Mouse (Mus musculus): ENCODE results near the gene Ciapin1.
"Not testable (repeated sequence)": the region's sequence is repeated elsewhere in the genome, so short reads cannot be mapped to it uniquely, and the experiment has no call there.

Gene Ciapin1

DNA sequence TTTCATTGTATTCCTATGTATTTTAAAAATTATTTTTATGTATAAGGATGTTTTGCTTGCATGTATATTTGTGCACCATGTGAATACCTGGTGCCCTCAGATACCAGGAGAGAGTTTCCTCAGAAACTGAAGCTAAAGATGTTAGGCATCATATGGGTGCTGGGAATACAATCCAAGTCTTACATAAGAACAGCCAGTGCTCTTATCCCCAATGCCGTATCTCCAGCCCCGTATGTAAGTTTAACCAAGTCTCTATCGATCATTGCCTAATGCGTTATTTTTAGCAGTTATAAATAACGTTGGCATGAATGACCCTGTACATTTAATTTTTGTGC is 18.8 kb upstream of the Ciapin1 start:
- DNase-seq (ENCODE audit: low spot score), result no peak

DNA sequence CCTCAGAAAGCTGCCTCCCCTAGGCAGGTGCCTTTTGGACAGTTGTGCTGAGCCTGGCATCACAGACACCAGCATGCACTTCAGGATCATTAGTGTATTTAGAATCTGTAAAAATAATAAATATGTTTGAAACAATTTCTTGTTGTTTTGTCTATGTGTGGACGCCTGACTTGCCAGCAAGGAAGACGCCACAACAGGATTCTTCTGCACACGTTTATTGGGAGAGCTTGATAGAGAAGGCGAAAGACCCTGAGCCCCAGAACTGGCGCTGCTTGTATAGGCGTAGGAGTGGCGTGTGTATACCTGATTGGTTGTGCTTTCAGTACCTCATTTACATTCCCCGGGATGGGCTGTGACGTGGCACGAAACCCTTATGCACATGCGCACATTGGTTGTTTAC is 16.6 kb upstream of the Ciapin1 start:
- not testable (repeated sequence) for DNase-seq (ENCODE audit: low spot score)

DNA sequence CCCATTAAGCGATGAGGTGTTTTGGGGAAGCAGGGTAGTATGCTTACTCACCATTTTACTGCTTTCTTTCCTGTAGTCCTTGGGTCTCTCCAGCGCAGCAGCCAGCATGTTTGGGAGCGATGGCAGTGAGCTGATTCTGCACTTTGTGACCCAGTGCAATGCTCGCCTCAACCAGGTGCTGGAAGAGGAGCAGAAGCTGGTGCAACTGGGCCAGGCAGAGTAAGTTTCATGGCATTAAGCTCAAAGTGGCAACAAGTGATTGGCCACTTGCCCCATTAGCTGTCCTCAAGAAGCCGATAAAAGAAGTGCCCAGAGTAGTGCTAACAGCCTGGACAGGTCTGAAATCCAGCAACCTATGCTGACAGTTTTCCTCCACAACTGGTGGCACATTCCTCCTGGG is 11.9 kb upstream of the Ciapin1 start:
- DNase-seq (ENCODE audit: low spot score), result no peak

DNA sequence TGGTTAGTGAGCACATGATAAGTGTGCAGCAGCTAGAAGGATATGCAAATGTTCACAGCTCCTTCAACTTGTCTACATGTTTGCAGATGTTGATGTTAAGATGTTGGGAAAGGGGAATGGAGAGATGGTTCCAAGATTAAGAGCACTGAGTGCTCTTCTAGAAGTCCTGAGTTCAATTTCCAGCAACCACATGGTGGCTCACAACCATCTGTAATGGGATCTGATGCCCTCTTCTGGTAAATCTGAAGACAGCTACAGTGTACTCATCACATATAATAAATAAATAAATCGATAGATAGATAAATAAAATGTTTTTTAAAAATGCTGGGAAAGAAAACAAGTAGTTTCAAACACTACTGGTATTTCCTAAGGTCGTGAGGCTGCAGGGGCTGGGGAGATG is 3.0 kb upstream of the Ciapin1 start:
- no peak for DNase-seq (ENCODE audit: low spot score)

DNA sequence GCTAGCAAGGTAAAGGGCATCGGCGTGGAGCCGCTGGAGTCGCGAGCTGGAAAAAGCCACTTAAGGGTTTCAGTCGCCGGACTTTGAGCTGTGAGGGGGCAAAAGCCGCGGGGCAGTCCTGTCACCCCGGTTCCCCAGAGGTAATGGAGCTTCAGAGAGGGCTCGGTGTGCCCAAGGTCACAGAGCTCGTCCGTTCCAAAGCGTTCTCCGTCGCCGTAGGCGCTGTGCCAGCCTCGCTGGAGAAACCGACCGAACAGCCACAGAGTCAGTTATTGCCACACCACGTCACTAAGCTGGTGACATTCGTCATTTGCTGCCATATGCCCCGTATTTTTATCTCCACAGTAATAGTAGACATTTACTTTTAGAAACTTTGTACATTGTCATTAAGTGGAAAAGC is 442 bp upstream of the Ciapin1 start:
- peak; percentile 72 for DNase-seq (ENCODE audit: low spot score)

DNA sequence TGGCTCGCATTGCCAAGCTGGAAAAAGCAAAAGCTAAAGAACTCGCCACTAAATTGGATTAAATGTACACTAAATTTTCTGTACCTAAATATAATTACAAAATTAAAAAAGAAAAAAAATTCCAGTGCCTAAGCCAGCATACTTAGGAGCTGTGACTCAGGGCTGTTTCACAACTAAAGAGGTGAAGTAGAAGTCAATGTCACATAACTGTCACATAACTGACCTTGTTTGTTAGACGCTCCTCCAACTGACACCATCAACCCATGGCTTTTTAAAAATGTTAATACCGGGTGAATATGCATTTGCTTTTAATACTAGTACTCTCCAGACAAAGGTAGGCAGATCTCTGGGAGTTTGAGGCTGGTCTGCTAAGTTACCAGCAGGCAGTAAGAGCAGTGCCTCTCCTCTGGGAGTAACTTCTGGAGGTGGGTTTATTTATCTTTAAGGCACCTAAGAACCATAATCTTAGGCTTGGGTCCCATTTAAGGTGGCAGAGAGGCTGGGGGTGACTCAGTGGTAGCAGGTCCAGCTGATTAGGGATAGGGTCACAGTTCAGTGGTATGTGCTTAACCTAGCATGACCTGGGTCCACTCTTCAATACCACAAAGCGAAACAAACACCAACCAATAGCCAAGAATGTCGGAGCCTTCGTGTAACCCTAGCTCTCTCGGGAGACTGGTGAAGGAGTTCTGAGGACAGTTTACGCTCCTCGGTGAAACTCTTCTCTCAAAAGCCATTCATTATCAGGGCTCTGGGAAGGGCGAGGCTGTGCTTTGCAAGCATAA is 1.5 kb downstream of the Ciapin1 start:
- no peak for DNase-seq (ENCODE audit: low spot score)

DNA sequence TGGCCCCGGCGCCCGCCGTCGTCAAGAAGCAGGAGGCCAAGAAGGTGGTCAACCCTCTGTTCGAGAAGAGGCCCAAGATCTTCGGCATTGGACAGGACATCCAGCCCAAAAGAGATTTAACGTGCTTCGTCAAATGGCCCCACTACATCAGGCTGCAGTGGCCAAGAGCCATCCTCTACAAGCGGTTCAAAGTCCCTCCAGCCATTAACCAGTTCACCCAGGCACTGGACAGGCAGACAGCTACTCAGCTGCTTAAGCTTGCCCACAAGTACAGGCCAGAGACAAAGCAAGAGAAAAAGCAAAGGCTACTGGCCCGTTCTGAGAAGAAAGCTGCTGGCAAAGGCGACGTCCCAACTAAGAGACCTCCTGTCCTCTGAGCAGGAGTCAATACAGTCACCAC is 2.4 kb downstream of the Ciapin1 start:
- DNase-seq (ENCODE audit: low spot score), result not testable (repeated sequence)

DNA sequence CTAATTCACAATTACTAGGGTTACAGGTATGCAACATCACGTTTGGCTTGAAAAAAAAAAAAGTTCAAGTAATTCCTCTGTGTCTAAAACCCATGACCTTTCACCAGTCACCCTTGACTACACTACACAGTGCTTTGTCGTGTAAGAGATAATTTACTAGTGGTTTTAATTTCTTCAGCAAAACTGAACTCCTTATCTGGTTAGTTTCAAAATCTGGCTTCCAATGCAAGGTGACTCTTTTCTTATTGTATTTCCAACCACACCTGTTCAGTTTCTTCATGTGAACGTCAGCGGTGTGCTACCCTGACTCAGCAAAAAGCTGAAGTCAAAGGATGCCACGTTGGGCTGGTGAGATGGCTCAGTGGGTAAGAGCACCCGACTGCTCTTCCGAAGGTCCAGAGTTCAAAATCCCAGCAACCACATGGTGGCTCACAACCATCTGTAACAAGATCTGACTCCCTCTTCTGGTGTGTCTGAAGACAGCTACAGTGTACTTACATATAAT is 4.2 kb downstream of the Ciapin1 start:
- DNase-seq (ENCODE audit: low spot score), result not testable (repeated sequence)

DNA sequence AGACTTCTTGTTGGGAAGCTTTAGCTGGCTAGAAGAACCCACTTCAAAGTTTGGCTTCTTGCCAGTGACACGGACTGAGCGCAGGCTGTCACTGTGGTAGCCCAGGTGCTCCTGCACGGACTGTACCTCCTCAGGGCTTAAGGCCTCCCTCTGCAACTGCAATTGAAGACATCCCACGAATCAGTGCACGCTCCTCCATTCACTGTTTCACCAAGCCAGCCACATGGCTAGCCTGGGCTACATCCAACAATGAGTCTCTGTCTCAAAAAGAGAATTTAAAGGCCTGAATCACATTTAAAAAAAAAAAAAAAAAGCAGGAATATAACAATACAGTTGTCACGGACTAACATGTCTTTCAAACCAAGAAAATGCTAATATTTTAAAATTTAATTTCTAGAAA is 9.9 kb downstream of the Ciapin1 start:
- no peak for DNase-seq (ENCODE audit: low spot score)

DNA sequence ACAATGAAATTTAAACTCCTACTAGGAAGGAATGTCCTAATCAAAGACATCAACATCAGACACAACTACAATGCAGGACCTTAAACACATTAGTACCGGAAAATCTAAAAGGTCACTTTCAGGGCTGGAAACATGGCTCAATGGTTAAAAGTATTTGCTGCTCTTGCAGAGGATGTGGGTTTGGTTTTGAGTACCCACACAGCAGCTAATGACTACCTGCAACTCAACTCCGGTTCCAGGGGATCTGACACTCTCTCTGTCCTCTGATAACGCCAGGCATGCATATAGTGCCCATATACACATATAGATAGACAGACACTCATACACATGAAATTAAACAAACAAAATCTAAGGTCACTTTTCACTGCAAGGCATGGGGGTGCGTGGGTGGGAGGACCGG is 11.9 kb downstream of the Ciapin1 start:
- no peak for DNase-seq (ENCODE audit: low spot score)

DNA sequence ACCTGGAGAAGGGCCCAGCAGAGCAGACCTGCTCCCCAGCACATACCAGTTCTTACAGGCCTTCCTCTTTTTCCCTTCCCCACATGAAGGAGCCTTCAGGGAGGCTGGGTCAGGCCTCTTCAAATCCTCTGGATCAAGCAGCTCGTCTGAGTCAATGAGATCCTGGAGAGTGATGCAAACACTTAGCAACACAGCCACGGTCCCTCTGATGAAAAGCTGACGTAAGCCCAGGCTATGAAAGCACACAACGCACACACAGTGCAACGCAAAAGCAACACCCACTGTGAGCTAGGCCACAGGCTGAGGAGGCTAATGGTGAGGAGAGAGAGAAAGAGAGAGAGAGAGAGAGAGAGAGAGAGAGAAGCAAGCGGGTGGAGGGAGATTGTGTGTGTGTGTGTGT is 13.0 kb downstream of the Ciapin1 start:
- DNase-seq (ENCODE audit: low spot score), result no peak

DNA sequence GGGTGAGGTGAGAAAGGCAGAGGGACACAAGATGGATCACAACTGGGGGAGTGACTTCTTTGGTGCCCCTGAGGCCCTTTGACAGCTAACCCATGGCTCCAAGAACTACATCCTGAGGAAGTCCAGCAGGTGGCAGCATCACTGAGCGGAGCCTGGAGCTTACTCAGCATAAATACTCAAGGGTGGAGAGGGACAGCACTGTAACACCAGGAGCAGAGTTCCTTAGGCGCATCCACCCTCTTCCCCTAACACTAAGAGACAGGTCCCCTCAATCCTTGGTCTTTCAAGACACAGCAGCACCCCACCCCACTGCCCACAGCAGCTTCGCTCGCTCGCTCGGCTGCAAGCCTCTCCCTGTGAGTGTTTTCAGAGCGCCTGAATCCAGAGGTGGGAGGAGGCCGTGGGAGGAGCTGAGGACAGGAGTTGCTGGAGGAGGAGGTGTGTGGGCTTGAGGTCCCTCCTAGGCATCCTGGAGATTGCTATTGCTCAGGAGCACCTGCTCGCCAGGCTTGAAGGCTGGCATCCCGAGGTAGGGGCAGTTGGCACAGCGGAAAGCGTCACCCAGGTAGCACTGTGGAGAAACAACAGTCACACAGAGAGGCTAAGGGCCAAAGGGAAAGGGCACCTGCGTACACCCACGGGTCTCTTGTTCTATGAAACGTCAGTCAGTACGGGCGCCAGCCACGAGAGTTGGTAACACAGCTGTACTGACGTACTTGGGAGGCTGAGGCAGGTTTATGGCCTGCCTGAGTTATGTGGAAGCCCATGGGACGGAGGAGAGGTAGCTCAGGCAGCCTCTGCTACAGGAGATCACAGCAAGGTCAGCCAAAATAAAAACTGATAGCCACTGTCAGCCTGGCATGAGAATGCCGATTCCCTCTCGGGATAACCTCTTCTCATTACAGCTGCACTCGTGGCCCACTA is 15.3 kb downstream of the Ciapin1 start:
- DNase-seq (ENCODE audit: low spot score), result peak; percentile 62

DNA sequence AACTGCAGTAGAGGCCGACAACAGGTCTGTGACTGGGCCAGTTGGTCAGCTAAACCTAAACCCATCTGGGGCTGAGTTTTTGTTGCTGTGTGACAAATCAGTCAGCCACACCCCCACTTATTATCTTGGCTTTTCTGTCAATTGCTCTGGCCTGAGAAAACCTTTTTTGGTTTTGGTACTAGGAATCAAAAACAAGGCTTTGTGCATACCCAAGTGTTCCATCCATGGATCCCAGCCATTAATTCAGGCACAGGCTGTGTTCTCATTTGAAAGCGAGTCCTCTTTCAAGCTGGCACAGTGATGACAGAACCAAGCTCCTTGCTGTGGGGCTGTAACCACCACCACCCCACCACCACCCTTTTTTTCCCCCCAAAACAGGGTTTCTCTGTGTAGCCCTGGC is 16.8 kb downstream of the Ciapin1 start:
- no peak for DNase-seq (ENCODE audit: low spot score)

DNA sequence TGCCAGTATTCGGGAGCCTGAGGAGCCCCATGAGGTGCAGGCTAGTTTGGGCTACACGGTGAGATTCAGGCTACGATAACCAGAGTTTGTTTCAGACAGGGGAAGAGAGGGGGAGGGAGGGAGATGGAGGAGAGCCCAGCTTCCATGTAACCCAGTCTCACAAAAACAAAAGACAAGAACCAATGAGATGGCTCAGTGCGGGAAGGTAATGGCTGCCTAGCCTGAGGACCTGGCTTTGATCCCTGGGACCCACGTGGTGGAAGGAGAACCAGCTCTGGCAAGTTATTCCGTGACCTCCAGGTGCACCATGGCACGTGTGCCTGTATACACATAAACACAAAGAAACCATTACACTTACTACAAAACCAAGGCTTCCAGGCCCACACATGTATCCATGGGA is 17.6 kb downstream of the Ciapin1 start:
- no peak for DNase-seq (ENCODE audit: low spot score)

DNA sequence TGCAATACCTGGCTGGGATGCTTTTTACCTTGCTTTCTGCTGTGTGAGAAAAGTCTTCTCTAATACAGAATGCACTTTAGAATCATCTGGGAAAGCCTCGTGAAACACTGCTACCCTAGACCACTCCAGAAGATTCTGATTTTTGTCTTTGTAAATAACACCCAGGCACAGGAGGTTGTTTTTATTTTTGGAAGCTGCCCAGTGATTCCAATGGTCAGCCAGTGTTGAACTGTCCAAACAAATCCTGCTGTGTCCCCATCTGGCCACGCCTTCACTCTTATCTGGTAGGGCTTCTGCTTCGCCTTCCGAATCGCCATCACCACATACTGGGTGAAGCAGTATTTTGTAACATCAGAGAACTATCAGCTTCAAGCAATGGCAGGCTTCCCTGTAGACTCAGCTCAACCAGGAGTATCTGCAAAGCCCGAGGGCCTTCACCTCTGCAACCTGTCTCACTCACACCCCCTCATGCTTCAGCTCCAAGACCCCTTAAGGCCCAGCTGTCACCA is 18.4 kb downstream of the Ciapin1 start:
- DNase-seq (ENCODE audit: low spot score), result no peak

DNA sequence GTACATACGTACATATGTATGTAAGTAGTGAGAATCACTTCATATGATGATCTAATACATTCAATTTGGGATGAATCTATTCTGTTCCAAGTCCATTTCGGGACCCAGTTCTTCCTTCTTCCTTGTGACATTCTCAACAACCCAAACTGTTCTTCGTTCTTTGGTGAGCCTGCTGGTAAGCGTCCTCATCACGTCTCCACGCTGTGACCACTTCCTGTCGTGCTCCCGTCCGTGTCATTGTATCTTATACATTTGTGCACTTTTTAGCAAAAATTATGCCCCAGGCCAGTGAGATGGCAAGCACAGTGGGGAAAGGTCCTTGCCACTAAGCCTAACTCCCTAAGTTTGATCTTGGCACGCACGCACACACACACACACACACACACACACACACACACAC is 20.2 kb downstream of the Ciapin1 start:
- no peak for DNase-seq (ENCODE audit: low spot score)

DNA sequence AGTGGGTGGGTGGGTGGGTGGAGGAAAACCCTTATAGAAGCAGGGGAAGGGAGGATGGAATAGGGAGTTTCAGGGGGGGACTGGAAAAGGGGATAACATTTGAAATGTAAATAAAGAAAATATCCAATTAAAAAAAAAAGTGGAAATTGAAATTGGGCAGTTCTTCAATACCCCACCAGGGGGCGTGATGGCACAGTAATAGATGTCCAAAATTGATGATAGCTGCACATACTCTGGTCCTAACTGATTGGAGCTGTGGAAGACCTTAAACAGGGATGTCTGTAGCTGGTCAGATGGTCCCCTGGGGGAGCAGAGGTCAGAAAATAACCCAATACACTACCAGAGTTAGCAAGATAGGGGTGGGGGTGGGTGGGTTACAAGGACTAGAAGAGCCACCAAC is 23.6 kb downstream of the Ciapin1 start:
- DNase-seq (ENCODE audit: low spot score), result no peak

DNA sequence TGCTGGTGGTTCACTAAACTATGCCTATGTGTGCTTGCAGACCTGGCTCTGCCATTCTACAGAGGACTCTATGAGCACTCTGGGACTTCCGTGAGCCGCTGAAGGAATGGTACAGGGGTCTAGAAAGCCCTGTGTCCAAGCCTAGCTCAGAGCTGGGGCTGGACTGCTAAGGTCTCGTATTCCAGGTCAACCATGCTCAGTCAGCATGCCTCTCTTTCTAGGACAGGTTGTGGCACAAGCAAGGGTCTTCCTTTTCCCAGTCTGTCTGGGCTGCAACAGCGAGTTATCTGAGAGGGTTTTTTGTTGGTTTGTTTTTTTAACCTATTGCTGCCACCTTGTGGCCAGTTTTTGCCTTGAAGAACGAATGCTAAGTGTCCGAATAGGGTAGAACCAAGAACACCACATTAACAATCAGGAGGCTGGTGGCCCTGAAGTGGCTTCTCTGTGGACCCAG is 25.5 kb downstream of the Ciapin1 start:
- DNase-seq (ENCODE audit: low spot score), result peak; percentile 84

DNA sequence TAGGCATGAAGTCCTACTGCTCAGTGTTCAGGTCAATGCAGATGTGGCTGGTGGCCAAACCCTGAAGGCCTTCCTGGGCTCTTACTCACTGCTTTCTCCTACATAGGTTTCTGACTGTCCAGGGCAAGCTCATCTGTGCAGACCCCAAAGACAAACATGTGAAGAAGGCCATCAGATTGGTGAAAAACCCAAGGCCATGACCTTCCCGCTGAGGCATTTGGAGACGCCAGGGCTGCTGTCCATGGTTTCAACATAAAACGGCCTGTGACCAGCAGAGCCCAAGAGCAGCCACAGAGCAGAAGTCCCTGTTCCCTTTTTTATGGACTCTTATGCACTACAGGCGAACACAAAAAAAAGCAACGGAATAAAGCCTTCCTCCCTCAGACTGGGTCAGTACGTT is 26.5 kb downstream of the Ciapin1 start:
- DNase-seq (ENCODE audit: low spot score), result no peak

DNA sequence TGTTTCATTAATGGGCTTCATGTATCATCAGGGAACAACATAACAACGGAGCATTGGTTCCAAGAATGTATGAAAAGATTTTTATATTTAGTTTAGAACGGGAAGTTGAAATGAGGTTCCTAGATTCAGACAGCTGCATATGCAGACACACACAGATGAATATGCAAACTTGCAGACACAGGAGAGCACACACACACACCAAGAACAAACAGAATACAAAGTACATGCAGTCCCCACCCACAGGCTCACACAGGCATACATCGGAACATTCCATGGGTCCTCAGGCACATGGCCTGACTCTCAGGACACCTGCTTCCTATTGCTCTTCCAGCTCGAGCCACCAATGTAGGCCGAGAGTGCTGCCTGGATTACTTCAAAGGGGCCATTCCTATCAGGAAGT is 27.3 kb downstream of the Ciapin1 start:
- no peak for DNase-seq (ENCODE audit: low spot score)

DNA sequence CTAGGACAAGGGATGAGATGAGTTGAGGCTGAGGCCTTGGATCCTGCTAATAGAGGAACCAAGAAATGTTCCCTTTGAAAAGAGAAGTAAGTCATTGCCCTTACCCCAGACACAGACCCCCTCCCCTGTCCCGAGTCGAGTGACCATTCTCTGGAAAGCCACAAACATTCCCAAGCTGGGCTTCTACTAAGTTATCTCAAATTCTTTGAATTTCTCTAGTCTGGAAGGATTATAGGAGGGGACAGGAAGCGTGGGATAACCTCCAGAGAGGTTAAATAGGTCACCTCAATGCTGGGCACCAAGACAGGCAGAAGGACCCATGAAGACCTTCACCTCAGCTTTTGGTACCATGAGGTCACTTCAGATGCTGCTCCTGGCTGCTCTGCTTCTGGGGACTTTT is 28.0 kb downstream of the Ciapin1 start, which contains the start of gene Ccl17:
TSS of gene Ccl17 (plus strand) at position 301 of the 400 bp plus-strand sequence.
- no peak for DNase-seq (ENCODE audit: low spot score)

DNA sequence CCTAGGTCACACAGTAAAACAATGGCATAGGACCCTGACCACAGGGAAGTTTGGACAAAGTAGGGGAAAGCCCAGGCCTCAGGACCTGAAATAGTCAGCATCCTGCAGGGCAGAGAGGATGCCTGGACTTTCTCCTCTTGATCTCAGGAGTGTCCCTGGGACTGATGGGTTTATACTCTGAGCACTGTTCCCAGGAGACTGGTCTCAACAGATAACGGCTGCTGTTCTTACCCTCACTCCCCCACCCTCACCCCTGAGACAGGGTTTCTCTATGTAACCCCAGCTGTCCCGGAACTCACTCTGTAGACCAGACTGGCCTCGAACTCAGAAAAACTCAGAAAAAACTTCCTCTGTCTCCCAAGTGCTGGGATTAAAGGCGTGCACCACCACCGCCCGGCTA is 29.8 kb downstream of the Ciapin1 start:
- no peak for DNase-seq (ENCODE audit: low spot score)

DNA sequence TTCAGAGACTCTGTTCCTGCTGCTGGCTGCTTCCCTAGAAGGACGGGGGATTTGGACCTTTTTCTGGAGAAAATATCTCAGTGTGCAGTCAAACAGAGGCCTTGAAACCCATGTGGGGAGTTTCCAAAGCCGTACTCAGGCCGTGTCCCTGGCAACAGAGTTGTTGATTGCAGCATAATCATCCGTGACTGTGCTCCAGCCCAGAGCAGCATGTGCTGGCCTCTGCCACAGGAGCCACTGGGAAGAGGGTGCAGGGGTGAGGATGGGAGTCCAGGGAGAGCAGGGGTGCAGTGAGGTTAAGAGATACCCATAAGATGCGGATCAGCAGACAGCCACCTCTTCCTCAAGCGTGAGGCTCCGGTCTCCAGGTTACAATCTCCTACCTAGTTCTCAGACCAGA is 30.7 kb downstream of the Ciapin1 start:
- no peak for DNase-seq (ENCODE audit: low spot score)

All from urinary bladder, postnatal 14 days (tissue).